Mouse (Mus musculus) brain, embryonic 14.5 days (tissue): ENCODE results near the gene Brms1. TPM values are rescaled to one million over a fixed set of nuclear protein-coding genes. Genes with fewer than 3 reads are reported as not detected.

Source experiments
- DNase-seq: peaks from one replicate; pipeline ENCODE4 v3.0.0-alpha.2; 2011; ENCODE audit warnings: low read depth
- CTCF ChIP-seq: fragments of 200-500 bp; IDR thresholded peaks from 2 replicates; pipeline ENCODE4 v1.5.1; 2012; ENCODE audit warnings: inconsistent platforms, mild to moderate bottlenecking, moderate library complexity, borderline replicate concordance; ENCODE audit not compliant: insufficient read depth, insufficient read length; ENCODE audit errors: extremely low read depth
- POLR2A ChIP-seq: fragments of 200-500 bp; IDR thresholded peaks from 2 replicates; pipeline ENCODE4 v1.6.1; 2012; ENCODE audit warnings: mild to moderate bottlenecking, inconsistent platforms, borderline replicate concordance; ENCODE audit not compliant: poor library complexity, insufficient read depth, insufficient read length, severe bottlenecking; ENCODE audit errors: extremely low read depth
- polyA plus RNA-seq: library from polyadenylated mRNA; depleted of rRNA; stranded (reverse); fragments of >200 nt; gene quantifications from 2 replicates; pipeline ENCODE4 v1.2.3, GENCODE M21; 2012

The Brms1 gene
- polyA plus RNA-seq, 1 experiment = 32.9 TPM

- TF ChIP-seq CTCF = no peak
- TF ChIP-seq POLR2A = no peak
- DNase-seq = no peak
These were observed 28.8 kb downstream of the Brms1 start for GRCm38 (mm10) chr19:5069978-5070377.

- no peak for TF ChIP-seq POLR2A
- TF ChIP-seq CTCF = no peak
- no peak for DNase-seq
These were observed 29.9 kb downstream of the Brms1 start for GRCm38 (mm10) chr19:5071077-5071476.

DNA sequence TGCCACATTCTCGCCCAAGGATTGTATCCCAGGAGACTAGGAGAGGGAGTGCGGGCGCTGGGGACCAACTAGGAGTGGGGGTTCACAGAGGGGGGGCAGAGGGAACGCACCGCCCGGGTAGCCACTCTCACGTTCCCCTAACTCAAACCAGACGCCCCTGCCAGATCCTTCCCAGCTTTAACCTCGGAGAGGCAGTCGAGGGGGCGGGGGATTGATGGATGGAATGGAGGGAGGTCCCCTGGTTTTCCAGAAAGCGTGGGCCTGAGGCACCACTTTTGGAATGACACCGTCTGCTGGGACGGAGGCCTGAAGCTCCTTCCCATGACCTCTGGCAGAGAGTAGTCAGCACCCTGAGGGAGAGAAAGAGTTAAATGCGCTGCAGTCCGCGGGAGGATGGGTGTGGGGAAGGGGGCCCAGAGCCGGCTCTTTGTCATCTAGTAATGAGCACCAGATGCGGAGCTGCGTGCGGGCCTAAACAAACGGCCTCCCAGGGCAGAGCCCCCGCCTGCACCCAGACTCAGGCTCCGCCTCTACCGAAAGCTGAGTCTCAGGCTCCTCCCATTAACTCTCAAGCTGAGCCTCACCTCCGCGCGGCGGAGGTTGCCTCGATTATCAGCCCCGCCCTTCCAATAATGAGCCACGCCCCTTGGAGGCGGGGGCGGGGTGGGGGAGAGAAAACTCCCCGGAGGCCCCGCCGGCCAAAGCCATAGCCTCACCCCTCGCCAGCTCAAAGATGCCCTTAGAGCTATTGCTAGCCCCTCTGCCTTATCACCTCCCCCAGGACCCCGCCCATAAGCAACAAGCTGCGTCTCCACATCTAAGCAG is 30.6 kb downstream of the Brms1 start:
- peak; percentile 94 for DNase-seq
- TF ChIP-seq CTCF (no peak), POLR2A (no peak)

DNA sequence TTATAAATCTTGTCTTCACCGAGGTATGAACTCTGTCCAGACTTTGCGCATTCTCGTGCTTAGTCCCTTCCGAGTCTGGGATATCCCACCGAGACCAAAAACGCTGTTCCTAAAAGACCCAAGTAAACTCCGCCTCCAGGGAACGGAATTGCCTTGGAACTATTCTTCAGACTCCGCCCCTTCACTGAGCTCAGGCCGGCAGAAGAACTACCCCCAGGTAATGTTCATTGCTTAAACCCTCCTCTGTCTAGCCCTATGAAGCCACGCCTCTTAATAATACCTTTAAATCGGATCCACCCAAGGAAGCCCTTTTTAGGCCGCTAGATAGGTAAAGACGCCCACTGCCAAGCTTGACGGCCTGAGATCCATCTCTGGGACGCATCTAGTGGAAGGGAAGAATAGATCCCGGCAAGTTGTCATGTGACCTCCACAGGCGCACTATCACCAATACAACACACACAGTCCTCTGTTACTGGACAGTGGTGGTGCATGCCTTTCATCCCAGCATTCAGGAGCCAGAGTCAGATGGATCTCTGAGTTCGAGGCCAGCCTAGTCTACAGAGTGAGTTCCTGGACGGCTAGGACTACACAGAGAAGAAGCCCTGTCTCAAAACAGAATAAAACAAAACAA is 31.4 kb downstream of the Brms1 start:
- no peak for DNase-seq
- TF ChIP-seq POLR2A (no peak), CTCF (no peak)

DNA sequence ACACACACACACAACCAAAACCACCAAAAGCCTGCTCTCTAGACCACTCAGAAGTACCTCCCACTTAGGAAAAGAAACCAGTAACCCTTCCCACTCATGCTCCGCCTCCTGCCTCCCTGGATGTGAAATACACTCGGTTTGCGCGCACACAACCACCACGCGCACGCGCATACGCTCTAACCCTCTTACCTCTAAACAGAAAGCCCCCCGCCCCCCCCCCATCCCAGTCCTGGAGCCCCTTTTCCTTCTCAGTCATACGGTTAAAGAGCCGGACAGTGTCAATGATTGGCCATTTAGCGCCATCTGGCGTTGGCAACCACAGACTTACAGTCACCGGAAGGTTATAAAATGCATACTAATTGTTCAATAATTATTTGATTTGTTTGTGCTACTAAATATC is 31.9 kb downstream of the Brms1 start:
- TF ChIP-seq CTCF (peak; percentile 69; the same call in 1 of the 2 replicates), POLR2A (no peak)
- DNase-seq = peak; percentile 87

GRCm38 (mm10) chr19:5073518-5073917 is 32.4 kb downstream of the Brms1 start:
- no peak for DNase-seq
- TF ChIP-seq CTCF (no peak), POLR2A (no peak)

DNA sequence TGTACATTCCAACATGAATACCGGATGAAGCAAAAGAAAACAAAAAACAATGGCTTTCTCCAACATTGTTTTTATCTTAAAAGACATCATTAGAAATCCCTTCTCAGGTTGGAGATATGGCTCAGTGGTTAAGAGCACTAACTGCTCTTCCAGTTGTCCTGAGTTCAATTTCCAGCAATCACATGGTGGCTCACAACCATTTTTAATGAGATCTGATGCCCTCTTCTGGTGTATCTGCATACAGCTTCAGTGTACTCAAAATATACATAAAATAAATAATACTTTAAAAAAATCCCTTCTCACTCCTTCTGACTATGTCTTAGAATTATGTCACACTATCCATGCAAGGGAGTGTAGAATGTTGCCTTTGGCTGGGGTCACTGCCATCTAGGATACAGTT is 38.1 kb downstream of the Brms1 start:
- no peak for DNase-seq
- no peak for TF ChIP-seq POLR2A
- TF ChIP-seq CTCF = no peak

DNA sequence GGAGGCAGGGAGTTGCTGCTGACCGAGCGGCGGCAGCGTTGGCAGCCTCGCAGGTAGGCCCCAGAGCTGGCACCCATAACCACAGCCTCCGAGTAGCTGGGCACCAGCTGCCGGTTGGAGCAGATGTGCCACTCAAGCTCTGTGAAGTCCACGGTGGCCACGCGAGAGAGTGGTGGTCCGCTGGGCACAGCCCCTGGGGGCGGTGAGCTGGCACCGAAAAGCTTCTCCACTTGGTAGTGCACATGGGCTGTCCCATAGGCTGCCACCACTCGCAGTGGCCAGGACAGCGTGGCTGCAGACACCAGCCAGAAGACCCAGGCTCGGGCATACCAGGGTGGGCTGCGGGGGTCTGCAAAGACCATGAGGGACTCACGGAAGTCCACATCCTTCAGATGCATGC is 40.9 kb downstream of the Brms1 start:
- no peak for DNase-seq
- no peak for TF ChIP-seq CTCF
- no peak for TF ChIP-seq POLR2A

DNA sequence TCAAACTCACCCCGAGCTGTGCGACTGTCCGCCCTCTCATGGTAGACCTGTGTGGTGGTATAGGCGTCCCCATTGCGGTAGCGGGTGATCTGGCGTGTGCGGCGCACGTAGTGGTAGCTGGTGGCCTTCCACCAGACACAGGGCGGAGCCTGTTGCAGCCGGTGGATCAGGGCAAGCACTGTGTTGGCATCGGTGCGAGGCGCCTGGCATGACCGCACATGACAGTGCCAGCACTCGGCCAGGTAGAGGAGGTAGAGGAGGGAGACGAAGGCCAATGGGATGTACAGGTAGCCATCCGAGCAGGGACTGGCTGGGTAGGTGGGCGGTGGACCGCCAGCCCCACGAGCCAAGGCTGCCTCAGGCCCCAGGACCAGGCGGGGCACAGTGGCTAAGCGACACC is 41.4 kb downstream of the Brms1 start:
- DNase-seq = no peak
- TF ChIP-seq CTCF (no peak), POLR2A (no peak)

- DNase-seq = no peak
- TF ChIP-seq CTCF = no peak
- no peak for TF ChIP-seq POLR2A
These were observed 43.0 kb downstream of the Brms1 start for GRCm38 (mm10) chr19:5083961-5084833.

- no peak for DNase-seq
- TF ChIP-seq POLR2A (no peak), CTCF (no peak)
These were observed 43.6 kb downstream of the Brms1 start for GRCm38 (mm10) chr19:5084834-5085144.
